Mouse (Mus musculus) thymus, postnatal 14 days (tissue): ENCODE results near the gene Gclm.
A peak's percentile ranks its signal among the peaks of the same experiment; 100 is the strongest.
"Not testable (repeated sequence)": the region's sequence is repeated elsewhere in the genome, so short reads cannot be mapped to it uniquely, and the experiment has no call there.

ENCODE experiments used
- DNase-seq: peaks from one replicate; pipeline ENCODE4 v3.0.0; 2021

Gene Gclm

DNA sequence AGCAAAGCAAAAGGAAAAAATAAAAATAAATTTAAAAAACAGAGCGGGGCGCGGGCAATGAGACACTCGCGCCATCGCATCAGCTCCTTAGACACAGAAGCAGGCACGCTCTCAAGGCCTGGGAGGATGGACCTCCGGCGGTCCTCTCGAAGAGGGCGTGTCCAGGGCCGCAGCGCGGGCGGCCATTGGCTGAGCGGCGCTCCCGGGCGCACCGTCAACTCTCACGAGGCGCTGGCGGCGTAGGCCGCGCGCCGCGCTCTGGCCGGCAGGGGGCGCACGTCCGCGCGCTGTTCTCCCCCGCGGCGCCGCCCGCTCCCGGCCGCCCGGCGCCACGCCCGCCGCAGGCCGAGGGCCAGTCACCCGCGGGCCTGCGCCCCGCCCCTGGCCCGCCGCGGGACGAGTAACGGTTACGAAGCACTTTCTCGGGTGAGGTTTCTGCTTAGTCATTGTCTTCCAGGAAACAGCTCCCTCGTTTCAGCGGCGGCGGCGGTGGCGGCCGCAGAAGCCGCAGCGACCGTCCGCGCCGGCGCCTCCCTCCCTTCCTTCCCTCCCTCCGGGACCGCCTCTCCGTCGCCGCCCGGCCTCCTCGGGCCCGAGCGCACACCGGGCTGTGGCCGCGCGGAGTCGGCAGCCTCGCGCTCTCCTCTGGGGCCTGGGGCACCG is at the start of gene Gclm:
TSS of gene Gclm (plus strand) at position 343 of the 663 bp plus-strand sequence.
- DNase-seq = peak; percentile 93

DNA sequence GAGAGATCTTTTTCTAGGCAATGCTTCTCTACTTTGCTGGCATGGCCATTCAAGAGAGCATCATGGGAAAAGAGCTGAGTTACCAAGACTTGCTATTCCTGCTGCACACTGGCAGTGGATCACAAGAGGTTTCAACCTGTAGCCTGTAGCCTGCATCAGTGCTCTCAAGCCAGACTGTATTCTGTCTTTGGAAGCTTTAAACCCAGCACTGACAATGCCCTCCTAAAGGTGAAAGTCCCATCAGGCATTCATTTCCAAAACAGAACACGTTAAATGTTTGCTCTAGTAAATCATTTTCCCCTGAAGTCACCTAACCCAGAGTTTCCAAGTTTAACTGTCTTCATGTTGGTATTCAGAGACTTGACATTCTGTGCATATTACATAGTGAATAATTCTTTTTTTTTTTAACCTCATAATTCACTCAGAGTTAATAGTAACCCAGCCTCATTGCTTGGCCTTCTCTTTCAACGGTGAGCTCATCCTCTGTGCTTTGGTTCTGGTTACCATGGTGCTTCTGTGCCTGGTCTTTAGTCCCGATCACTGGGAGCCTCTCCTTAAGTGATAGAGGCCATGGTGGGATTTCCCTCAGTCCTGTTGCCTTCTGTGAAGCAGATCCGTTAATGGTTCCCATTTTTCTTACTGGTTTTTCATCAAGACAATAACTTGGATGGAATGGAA is 48.6 kb upstream of the Gclm start:
- no peak for DNase-seq

DNA sequence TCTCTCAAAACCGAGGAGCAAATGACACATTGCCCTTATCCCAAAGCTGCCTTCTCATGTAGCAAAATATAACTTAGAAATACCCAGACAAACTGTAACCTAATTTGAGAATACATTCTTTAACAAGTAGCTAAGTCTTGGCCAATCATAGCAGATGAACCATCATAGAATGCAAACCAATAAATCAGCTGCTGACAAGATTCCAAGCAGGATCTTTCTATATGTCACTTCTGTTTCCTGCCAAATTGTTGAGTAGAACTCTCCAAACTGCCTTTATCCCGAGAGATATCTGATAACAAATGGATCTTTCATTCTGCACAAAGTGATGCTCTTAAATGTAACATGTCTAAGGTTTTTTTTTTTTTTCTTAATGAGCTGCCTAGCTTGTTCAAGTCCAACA is 46.8 kb upstream of the Gclm start:
- DNase-seq = no peak

DNA sequence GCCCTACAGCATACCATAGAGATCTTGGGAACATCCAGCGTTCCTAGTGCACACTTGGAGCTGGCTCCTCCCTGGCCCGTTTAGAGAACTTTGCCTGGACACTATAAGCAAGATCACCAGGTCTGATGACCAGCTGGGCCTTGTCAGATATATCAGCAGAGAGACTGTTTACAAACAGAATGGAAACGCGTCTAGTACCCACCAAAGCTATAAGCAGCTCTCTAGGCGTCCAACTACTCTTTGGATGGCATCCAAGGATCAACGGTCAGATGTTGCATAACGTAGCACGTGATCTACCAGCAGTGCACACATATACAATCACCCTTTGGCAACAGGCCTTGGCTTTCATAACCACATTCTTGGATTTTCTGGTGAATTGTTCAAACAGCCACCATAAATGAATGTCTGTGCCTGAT is 46.4 kb upstream of the Gclm start:
- DNase-seq = no peak

DNA sequence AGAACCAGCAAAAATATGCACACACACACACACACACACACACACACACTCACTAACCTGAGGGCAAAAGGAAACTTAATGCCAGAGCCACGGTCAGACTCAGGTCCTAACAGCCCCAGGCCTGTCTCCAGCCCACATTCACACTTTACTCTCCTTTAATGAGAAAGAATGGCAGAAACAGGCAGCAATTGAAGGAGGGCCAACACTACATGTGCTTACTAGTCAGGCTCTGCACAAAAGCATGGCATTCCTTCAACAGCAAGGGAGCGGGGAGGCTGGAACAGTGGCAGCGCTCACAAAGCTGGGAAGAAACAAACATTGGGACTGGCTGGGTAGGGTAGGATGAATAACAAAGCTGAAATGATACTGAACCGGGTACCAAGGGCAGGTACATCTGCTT is 45.8 kb upstream of the Gclm start:
- no peak for DNase-seq

- DNase-seq = no peak
Observed at GRCm38 (mm10) chr3:122200017-122200416, 45.3 kb upstream of the Gclm start.

- no peak for DNase-seq
Observed at GRCm38 (mm10) chr3:122200447-122200846, 44.9 kb upstream of the Gclm start.

DNA sequence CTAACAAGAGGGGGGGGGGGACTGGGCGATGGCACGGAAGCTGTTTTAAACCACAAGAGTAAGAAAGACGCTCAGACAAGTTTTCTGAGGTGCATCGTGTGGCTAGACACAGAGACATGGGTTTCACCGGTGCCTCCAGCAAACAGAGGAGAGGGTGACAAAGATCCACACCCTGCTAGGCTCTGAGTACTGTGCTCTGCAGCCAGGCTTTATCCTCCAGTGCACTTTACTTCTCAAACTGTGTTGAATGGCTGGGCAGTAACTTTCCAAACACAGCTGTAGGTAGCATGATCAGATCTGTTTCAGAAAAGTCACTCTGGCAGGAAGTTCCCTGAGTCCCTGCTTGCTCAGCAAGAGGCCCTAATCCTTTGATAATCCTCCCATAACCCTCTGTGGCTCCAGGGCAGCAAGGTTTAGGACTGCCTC is 43.0 kb upstream of the Gclm start:
- DNase-seq = peak; percentile 43

- no peak for DNase-seq
Observed at GRCm38 (mm10) chr3:122203675-122204329, 41.6 kb upstream of the Gclm start.

DNA sequence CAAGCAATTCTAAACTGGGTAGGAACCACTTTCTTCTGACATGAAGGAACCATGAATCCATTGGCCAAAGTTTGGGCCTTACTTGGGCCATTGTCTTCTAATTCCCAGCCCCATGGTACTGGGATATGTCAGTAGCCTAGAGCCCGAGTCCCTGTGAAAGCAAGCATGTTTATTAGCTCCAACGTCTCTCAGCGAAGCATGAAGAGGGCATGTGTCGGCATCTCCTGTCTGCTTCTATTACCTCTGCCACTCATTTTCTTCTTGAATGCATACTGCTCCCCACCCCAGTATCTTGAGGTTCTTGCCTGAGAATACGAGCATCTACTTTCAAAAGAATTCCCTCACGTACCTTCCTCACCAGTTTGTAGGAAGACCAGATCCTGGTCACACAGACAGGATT is 39.6 kb upstream of the Gclm start:
- DNase-seq = no peak

GRCm38 (mm10) chr3:122206279-122207070 is 38.9 kb upstream of the Gclm start:
- no peak for DNase-seq

DNA sequence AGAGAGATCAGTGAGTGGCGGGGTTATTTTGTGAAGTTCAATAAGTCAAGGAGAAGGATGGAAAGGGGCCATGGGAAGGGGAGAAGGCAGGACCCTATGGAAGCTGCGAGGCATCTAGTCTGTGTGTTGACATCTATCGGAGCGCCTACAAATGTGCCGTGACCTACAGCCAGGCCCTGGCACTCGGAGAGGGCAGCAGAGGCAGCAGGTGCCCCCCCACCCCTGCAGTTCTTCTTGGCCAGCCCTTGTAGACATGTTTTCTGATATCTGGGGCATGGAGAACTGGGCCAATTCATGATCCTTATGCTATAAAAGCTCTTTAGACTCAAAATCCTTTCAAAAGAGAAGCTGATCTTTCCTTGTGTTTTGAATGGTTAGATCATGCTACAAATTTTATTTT is 37.6 kb upstream of the Gclm start:
- no peak for DNase-seq

- no peak for DNase-seq
Observed at GRCm38 (mm10) chr3:122208296-122209225, 36.8 kb upstream of the Gclm start.

DNA sequence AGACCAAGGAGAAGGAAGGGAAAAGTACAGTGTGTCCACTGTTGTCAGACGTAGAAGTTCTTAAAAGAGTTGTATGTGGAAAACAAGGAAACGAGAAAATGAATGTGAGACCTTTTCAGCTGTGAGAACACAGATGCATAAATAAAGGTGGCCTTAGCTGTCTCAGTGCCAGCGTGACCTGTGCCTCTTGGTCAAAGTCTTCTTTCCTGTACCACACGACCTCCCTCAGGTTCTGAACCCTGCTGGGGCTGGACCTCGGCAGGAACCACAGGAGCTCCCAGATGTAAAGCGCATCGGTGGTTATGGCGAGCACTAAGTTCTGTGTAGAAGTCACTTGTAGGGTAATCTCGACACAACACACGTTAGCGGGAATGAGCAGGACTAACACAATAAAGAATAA is 35.8 kb upstream of the Gclm start:
- DNase-seq = no peak

DNA sequence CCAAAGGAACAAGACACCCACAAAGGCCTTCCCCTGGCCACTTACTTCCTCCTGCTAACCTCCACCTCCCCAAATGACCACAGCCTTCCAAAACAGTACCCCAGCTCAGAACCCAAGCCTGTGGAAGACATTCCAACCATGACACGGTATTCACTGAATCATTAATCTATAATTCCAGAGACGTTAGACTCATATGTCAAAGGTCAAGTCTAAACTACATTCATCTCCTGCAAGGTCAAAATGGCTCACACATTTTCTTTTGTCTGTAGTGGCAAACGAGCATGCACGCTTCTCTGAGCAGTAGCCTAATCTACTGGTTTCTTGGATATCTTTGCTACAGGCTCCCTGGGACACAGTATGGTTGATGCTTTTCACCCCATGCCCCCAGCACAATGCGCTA is 34.9 kb upstream of the Gclm start:
- no peak for DNase-seq

DNA sequence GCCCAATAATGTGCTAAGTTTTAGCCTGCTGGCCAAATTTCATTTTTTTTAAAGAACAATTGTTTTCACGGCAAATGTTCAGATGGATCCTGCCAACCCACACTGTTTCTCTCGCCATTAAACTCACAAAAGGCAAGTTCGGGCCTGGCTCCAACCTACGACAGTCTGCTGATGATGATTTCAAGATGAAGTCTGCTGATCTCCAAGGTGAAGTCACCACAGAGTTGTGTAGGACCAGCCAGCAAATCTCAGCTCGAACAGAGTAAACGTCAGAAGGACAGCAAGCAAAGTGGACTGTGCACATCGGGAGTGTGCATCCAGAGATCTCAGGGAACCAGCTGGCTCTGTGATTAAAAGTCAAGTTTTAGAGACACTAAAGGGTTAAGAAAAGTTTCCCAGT is 34.5 kb upstream of the Gclm start:
- no peak for DNase-seq

DNA sequence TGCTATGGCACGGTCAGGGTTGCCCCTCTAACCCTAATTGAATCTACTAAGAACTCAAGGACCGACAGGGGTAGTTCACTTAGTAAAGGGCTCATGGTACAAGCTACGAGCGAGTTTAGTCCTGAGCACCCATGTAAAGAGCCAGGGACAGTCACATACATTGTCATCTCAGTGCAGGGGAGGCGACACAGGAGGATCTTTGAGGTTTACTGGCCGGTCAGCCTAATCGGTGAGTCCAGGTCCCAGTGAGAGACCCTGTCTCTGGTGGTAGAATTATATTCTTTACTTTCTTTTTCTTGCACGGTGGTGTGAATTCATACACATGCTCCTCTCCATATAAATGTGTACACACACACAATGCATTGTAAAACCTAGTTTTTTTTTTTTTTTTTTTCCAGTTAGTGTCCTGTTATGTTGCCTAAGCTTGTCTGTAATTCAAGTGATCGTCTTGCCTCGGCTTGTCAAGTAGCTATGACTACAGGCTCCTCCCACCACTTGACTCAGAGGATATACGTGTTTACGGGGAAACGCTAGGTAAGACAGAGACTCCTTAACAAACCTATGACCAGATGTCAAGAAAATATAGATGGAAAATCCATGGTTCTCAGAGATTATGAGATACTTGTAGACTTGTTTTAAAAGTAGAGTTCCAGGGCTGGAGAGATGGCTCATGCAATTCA is 33.8 kb upstream of the Gclm start:
- DNase-seq = no peak

DNA sequence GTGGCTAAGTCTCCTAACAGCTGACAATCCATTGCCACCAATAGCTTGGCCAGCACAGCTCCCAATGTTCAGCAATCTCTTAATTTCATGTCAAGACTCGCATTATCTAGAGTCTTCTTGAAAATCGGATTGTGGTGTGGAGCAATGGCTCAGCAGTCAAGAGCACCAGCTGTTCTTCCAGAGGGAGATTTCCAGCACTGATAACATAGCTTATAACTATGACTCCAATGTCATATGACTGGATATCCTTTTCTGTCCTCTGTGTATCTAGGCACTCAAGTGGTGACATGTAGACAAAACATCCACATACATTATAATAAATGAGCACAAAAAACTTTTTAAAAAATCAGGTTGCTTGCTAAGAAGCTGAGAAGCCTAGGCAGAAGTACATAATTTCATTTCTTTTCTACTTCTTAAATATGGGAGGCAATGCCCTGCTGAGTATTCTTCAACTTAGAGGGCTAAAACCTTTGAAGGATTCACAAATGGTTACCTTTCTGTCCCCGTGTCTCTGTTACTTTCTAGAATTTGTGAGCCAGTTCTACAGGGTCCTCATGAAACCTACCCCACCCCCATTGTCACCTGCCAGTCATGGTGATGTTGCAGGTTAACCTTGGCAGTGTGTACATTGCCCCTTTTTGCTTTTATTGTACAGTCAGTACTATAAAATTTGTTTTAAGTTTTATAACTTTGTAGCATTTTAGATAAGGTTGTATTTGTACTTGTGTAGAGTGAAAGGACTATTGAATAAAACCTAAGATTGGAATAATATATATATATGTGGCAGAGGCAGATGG is 23.9 kb upstream of the Gclm start:
- no peak for DNase-seq

- DNase-seq = not testable (repeated sequence)
Observed at GRCm38 (mm10) chr3:122226972-122227371, 18.4 kb upstream of the Gclm start.

DNA sequence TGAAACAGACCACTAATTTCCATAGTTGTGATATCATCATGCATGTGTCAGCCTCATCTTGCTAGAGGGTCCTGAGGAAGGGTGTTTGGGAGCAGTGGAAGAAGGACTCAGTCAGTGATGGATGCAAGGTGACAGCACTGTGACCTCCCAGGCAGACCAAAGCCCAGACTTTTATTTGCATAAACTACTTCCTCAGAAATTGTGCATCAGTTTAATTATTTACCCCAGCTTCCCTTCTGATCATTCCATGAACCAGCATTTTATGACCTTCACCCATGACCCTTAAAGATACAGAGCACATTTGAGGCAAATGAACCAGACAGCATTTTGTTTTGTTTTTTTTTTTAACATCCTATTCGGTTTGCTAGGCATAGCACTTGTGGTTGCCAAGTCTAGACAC is 9.6 kb upstream of the Gclm start:
- DNase-seq = no peak

DNA sequence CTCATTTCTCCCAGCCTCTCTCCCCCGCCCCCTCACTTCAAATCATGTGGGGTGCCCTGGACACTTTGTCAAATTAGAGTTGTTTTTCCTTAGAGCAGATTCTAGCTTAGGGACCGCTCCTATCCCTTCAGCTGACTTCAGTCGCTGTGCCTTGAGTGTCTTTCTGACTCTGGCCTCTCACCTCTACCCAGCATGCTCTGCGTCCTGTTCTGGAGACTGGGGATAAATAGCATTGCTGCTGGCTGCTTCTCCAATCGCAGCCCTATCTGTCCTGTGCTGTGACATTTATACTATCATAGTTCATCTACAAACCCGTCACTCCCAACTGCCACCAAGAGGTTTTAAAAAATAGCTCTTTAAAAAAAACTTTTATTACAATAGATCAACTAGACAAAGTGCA is 2.5 kb upstream of the Gclm start:
- no peak for DNase-seq
